Mouse (Mus musculus) intestine, postnatal 0 days (tissue): Measurements from ENCODE around the gene Tcirg1. TPM values are rescaled to one million over a fixed set of nuclear protein-coding genes. Genes with fewer than 3 reads are reported as not detected.

Experiments used
- ATAC-seq: fragments of 200-750 bp; cut with Nextera tagmentation; 2 replicates; pipeline ENCODE4 v1.8.0; 2017; ENCODE audit warnings: mild to moderate bottlenecking, moderate TSS enrichment, moderate library complexity
- H3K27ac ChIP-seq: fragments of 300-500 bp; sonication (generic); 2 replicates; pipeline ENCODE4 v1.5.1; 2014; ENCODE audit warnings: mild to moderate bottlenecking, low read depth, low read length, moderate library complexity
- H3K27me3 ChIP-seq: fragments of 300-500 bp; sonication (generic); replicated peaks from 2 replicates; pipeline ENCODE4 v1.6.1; 2014; ENCODE audit warnings: low read length, mixed read lengths; ENCODE audit not compliant: control insufficient read depth, insufficient read depth
- H3K36me3 ChIP-seq: fragments of 300-500 bp; sonication (generic); 2 replicates; pipeline ENCODE4 v1.6.1; 2014; ENCODE audit warnings: mild to moderate bottlenecking, moderate library complexity; ENCODE audit not compliant: control insufficient read depth, insufficient read depth
- H3K4me1 ChIP-seq: fragments of 300-500 bp; sonication (generic); replicated peaks from 2 replicates; pipeline ENCODE4 v1.6.1; 2014; ENCODE audit warnings: antibody characterized with exemption, low read length, mixed read lengths; ENCODE audit not compliant: control insufficient read depth, insufficient read depth
- H3K4me2 ChIP-seq: fragments of 300-500 bp; sonication (generic); replicated peaks from 2 replicates; pipeline ENCODE4 v1.6.1; 2014; ENCODE audit warnings: low read depth, mild to moderate bottlenecking, moderate library complexity
- H3K4me3 ChIP-seq: fragments of 300-500 bp; sonication (generic); 2 replicates; pipeline ENCODE4 v1.5.1; 2014; ENCODE audit warnings: low read depth, low read length
- H3K9ac ChIP-seq: fragments of 300-500 bp; sonication (generic); 2 replicates; pipeline ENCODE4 v1.6.1; 2014; ENCODE audit warnings: mild to moderate bottlenecking, low read depth, low read length
- H3K9me3 ChIP-seq: fragments of 300-500 bp; sonication (generic); 2 replicates; pipeline ENCODE4 v1.6.1; 2016; ENCODE audit warnings: mixed run types; ENCODE audit not compliant: control insufficient read depth
- CTCF ChIP-seq: sonication (generic); IDR thresholded peaks from 2 replicates; pipeline ENCODE4 v1.5.1; 2016; ENCODE audit warnings: low read depth, mild to moderate bottlenecking, control low read depth, antibody characterized with exemption, moderate library complexity
- WGBS: fragments of 180-500 bp; shearing (Covaris S2); extraction: QIAGEN DNeasy Blood & Tissue Kit; methylation state at CpG from one replicate; pipeline ENCODE4 v1.1.7; 2014; 5-methylcytosine and 5-hydroxymethylcytosine counted together
- polyA plus RNA-seq: library from polyadenylated mRNA; unstranded; fragments of >200 nt; fragmentation: Nextera tagmentation; extraction: Ambion mirVana; gene quantifications from 2 replicates; pipeline ENCODE4 v1.2.1, GENCODE M21; 2015

The Tcirg1 gene
- polyA plus RNA-seq, 1 experiment from 2014 or later = 76.2 TPM

DNA sequence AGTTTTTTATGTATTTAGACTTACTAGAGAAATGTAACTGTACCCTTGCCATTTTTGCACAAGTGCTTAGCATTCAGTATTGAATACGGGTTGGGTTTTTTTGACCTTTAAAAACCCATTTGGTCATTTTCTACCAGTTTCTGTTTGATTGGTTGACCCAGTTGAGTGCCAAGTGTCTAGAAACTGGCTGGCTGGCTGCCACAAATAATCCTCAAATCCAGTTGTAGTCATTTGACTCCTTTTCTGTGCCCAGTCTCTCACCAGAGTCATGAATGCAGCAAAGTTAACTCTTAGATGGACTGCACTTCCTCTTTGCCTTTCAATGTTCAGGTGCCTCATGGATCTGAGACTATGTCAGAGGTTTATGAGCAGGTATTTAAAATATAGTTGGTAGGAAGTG lies 53.0 kb downstream of the Tcirg1 start:
- whole genome bisulfite sequencing = 78% methylated on average over 1 of the region's 1 CpGs
- H3K9ac ChIP-seq = peak overlapping the region; percentile 2; the same call in 1 of the 2 replicates
- ATAC-seq = no peak
- peak overlapping the region; percentile 53 for H3K4me2 ChIP-seq
- no peaks in the 10 kb centered on the region for H3K9me3 ChIP-seq
- H3K27me3 ChIP-seq = no peaks in the 10 kb centered on the region
- H3K4me3 ChIP-seq = peak overlapping the region; percentile 93
- no peak for TF ChIP-seq CTCF
- no peak overlapping the region for H3K27ac ChIP-seq
- H3K36me3 ChIP-seq = no peaks in the 10 kb centered on the region
- peaks cover 10% of the 10 kb centered on the region; the same call in 1 of the 2 replicates for H3K4me1 ChIP-seq

DNA sequence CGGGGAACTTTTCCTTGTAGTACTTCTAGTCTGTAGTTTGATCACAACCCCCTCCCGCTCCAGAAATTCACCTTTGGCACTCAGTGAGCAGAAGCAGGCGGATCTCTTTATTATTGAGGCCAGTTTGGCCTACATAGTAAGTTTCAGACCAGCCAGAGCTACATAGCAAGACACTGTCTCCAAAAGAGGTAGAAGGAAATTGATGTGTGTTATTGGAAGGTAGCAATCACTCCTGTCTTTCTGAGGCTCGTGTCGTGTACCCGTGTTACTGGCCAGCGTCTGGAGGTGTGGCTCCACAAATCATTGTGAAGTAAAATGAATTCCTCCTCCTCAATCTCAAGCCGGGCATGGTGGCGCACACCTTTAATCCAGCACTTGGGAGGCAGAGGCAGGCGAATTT lies 53.8 kb downstream of the Tcirg1 start:
- H3K9ac ChIP-seq = peak overlapping the region; percentile 98; the same call in 1 of the 2 replicates
- peak overlapping the region; percentile 100; the same call in 1 of the 2 replicates for H3K27ac ChIP-seq
- no peaks in the 10 kb centered on the region for H3K27me3 ChIP-seq
- TF ChIP-seq CTCF = no peak
- WGBS = 63% methylated on average over 10 of the region's 10 CpGs
- H3K9me3 ChIP-seq = no peaks in the 10 kb centered on the region
- H3K4me3 ChIP-seq = peak overlapping the region; percentile 93
- no peaks in the 10 kb centered on the region for H3K36me3 ChIP-seq
- ATAC-seq = no peak
- H3K4me2 ChIP-seq = peak overlapping the region; percentile 53
- H3K4me1 ChIP-seq = peaks cover 10% of the 10 kb centered on the region; the same call in 1 of the 2 replicates

- ATAC-seq = no peak; the same call in 1 of the 2 replicates
- Histone ChIP-seq H3K9ac (peak overlapping the region; percentile 98), H3K4me2 (peak overlapping the region; percentile 82), H3K27me3 (no peaks in the 10 kb centered on the region), H3K9me3 (no peaks in the 10 kb centered on the region), H3K27ac (peak overlapping the region; percentile 100), H3K4me3 (peak overlapping the region; percentile 93), H3K4me1 (peaks cover 10% of the 10 kb centered on the region; the same call in 1 of the 2 replicates), H3K36me3 (no peaks in the 10 kb centered on the region)
- under 1% methylated on average over 70 of the region's 74 CpGs for WGBS
- 0 out of 2 replicates have a peak, but pooled peaks have one; percentile 5 for TF ChIP-seq CTCF
These were observed 54.8 kb downstream of the Tcirg1 start for GRCm38 (mm10) chr19:3851979-3852681.

GRCm38 (mm10) chr19:3851502-3851962 lies 55.4 kb downstream of the Tcirg1 start, which contains the start of gene Chka:
Gene Chka (plus strand): TSS chr19:3851773.
- WGBS = 1% methylated on average over 54 of the region's 54 CpGs
- Histone ChIP-seq H3K4me2 (peak within 1 kb of the TSS; percentile 82), H3K27ac (peak within 1 kb of the TSS; percentile 100), H3K4me1 (peaks cover 10% of the 10 kb centered on the region; the same call in 1 of the 2 replicates), H3K9me3 (no peaks in the 10 kb centered on the region), H3K36me3 (no peaks in the 10 kb centered on the region), H3K9ac (peak within 1 kb of the TSS; percentile 98), H3K4me3 (peak within 1 kb of the TSS; percentile 93), H3K27me3 (no peaks in the 10 kb centered on the region)
- peak; percentile 81 for ATAC-seq
- peak; percentile 40 for TF ChIP-seq CTCF

DNA sequence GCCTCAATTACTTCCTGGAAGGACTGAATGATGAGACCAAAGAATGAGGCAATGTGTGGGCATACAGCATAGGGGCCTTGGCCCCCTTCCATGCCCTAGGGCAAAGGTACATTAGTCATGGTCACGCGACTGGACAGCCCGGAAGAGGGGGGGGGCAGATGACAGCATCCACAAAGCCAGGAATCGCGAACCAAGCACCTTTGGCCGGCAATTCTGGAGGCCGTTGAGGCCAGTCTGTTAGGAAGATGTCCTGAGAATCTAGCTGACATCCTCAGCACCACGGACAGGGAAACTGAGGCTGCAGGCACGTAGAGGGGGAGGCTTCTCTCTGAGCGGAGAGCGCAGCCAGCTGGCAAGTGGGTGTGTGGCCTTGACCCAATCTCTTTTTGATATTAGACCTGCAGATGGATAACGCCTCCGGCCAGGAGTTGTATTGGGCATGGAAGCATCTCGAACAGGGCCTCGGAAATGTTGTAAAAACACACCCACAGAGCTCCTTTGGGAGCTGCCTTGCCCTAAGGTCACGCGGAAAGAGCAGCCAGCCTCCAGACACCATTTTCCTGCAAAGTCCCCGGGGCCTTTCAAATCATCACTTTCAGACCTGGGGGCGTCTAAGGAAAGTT lies 56.0 kb downstream of the Tcirg1 start:
- H3K27ac ChIP-seq = peak overlapping the region; percentile 100
- H3K27me3 ChIP-seq = no peaks in the 10 kb centered on the region
- peak overlapping the region; percentile 93 for H3K4me3 ChIP-seq
- H3K9ac ChIP-seq = peak overlapping the region; percentile 98
- peaks cover 10% of the 10 kb centered on the region; the same call in 1 of the 2 replicates for H3K4me1 ChIP-seq
- no peaks in the 10 kb centered on the region for H3K9me3 ChIP-seq
- ATAC-seq = peak; percentile 72
- under 1% methylated on average over 19 of the region's 19 CpGs for WGBS
- H3K36me3 ChIP-seq = no peaks in the 10 kb centered on the region
- peak; percentile 23; the same call in 1 of the 2 replicates for TF ChIP-seq CTCF
- H3K4me2 ChIP-seq = peak overlapping the region; percentile 82

DNA sequence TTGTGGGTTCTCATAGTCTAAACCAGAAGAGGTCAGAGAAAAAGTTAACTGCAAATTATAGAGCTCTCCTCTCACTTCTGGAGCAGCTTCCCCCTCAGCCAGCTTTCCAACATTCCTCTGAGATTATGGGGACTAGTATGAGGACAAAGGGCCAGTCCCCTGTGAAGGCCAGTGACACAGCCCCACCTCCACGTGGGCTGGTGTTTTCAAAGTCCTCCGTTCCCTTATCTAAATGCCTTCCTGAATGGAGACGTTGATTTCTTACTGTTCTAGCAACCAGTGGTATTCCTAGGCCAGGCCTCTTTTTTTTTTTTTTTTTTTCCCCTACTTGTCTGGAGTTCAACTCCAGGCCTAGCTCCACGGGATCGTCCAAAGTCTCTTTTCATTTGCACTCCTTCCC lies 56.9 kb downstream of the Tcirg1 start:
- Histone ChIP-seq H3K4me1 (peaks cover 8% of the 10 kb centered on the region; the same call in 1 of the 2 replicates), H3K9ac (0 out of 2 replicates have a peak overlapping the region, but pooled peaks have one; percentile 98), H3K27ac (peak overlapping the region; percentile 100), H3K27me3 (no peaks in the 10 kb centered on the region), H3K9me3 (no peaks in the 10 kb centered on the region), H3K4me2 (no peak overlapping the region), H3K36me3 (no peaks in the 10 kb centered on the region), H3K4me3 (no peak overlapping the region)
- TF ChIP-seq CTCF = no peak
- peak; percentile 50 for ATAC-seq
- 17% methylated on average over 5 of the region's 5 CpGs for WGBS
